Mouse (Mus musculus): Measurements from ENCODE around the gene Atp2b4. TPM values are rescaled to one million over a fixed set of nuclear protein-coding genes. Genes with fewer than 3 reads are reported as not detected.

Atp2b4 gene
- total RNA-seq (2021): 10 to 100 TPM; 34.4 to 38.8 TPM

GRCm38 (mm10) chr1:133800948-133801393 is at the start of gene Atp2b4:
Gene Atp2b4, minus strand, starts transcription at chr1:133801041.
- intact Hi-C loops (cut with DNase I): loop anchor here (2.0 kb wide), 2 partner anchors 64 to 96 kb away; no protein-coding TSS in a partner anchor
- DNase-seq: peak; percentile 97 to 98

DNA sequence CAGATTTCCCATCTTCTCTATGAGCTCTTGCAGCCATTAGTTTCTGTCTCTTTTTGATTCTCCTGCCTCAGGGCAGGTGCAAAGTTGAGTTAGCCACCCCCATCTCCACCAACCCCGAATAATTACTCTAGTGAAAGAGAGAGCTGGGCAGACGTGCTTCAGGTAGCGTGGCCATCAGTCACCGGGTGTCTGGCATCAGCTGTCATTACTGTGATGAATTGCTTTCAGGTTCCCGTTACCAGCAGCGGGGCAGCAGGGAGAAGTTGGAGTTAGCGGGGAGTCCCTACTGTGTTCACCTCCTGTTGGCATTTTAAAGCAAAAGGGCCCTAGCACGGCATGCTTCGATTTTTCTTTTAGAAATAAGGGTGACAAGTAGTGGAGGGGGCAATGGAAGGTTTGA is 43.9 kb upstream of the Atp2b4 start:
- intact Hi-C loops (cut with DNase I): no loop called here
- DNase-seq: no peak

DNA sequence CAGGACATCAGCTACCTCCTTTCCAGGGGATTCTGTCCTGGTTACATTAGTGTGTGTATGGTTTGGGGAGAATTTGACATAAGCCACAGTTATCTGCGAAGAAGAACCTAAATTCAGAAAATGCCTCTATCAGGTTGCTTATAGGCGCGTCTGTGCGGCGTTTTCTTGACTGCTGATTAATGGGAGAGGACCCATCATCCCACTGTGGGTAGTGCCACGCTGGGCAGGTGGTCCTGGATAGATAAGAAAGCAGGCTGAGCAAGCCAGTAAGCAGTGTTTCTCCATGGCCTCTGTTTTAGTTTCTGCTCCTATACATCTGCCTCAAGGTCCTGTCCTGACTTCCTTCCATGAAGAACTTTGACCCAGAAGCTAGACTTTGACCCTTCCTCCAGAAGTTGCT is 43.1 kb upstream of the Atp2b4 start:
- DNase-seq: no peak
- intact Hi-C loops (cut with DNase I): no loop called here

GRCm38 (mm10) chr1:133843370-133843769 is 42.5 kb upstream of the Atp2b4 start:
- intact Hi-C loops (cut with DNase I): no loop called here
- no peak for DNase-seq

DNA sequence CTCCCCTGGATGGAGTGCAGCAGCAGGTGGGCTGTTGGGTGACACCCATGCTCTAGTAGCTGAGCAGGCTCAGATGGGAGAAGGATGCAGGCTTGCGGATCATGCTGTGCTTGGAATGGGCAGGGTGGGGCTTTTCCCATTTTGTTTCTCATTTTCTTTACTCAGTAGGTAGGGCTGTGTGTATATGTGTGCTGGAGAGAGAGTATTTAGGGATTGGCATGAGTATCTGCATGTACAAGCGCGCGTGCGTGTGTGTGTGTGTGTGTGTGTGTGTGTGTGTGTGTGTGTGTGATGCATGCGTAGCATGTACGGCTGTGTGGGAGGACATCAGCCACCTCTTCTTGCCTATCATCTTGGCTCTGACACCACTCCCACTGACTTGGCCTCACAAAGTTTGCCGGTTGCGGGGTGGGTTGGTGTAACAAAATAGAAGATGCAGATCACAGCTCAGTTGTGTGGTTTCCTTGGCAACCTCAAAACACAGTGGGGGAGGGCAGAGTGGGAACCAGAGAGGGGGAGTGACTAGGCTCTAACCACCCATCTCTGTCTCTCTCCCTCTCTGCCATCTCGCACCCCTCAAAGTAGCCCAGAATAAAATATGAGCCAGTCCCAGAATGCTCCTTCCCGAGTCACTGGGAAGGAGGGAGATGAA is 41.4 kb upstream of the Atp2b4 start:
- DNase-seq: no peak
- intact Hi-C loops (cut with DNase I): no loop called here

- intact Hi-C loops (cut with DNase I): no loop called here
- no peak for DNase-seq
These were observed 40.5 kb upstream of the Atp2b4 start for GRCm38 (mm10) chr1:133841171-133841926.

GRCm38 (mm10) chr1:133840530-133840929 is 39.7 kb upstream of the Atp2b4 start:
- intact Hi-C loops (cut with DNase I): no loop called here
- no peak for DNase-seq

DNA sequence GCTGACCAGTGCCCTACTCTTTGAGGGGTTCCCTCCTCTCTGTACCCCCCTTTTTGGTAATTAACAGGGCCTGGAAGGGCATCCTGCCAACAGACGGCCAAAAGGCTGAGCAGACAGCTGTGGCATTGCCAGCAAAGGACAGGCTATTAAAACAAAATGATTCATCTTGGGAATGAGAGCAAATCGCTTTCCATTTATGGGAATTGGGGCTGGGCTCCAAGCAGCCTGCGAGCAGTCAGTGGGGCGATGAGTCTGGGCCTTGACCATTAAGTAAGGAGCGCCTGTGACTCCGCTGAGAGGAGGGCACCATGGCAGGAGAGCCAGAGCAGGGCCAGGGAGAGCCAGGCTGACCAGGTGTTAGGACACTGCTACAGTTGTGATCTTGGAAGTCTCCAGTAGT is 33.5 kb upstream of the Atp2b4 start:
- intact Hi-C loops (cut with DNase I): no loop called here
- peak; percentile 44 to 47 for DNase-seq

DNA sequence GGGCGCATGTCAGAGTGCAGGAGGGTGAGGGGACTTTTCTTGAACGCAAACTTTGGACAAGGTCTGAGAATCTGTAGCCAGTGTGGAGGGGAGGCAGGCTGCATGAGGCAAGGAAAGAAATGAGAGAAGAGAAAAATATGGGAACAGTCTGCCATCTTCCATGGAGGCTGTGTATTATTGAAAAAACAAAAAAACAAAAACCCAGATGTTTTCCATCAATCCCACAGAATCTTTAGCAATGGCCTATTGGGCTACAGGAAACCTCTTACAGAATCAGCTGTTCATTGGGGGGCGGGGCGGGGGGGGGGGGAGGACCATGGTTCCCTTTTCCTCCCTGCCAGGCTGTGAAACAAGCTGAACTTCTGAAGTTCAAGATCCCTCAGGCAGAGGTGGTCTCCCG is 31.9 kb upstream of the Atp2b4 start:
- DNase-seq: no peak
- intact Hi-C loops (cut with DNase I): no loop called here

- intact Hi-C loops (cut with DNase I): no loop called here
These were observed 25.4 kb upstream of the Atp2b4 start for GRCm38 (mm10) chr1:133826193-133826592.

DNA sequence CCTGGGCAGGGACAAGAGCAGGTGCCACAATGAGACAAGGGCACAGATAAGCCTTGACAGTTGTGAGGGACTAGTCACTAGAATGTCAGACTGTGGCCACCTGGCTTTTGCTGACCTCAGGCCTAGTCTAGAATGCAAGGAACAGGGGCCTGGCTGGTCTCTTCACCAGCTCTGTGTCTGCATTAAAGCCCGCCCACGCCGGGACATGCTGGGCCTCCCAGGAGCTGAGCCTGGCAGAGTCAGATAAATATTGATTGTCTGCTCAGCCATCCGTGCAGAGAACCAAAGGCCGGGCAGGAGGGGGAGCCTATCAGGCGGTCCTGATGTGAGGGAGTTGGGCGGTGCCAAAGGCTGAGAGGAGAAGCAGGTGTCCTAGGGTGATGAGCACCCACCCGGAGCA is 24.7 kb upstream of the Atp2b4 start:
- intact Hi-C loops (cut with DNase I): no loop called here
- DNase-seq: no peak

More at GRCm38 (mm10) chr1:133826193-133826592, 25.4 kb upstream of the Atp2b4 start:
- no peak for DNase-seq

DNA sequence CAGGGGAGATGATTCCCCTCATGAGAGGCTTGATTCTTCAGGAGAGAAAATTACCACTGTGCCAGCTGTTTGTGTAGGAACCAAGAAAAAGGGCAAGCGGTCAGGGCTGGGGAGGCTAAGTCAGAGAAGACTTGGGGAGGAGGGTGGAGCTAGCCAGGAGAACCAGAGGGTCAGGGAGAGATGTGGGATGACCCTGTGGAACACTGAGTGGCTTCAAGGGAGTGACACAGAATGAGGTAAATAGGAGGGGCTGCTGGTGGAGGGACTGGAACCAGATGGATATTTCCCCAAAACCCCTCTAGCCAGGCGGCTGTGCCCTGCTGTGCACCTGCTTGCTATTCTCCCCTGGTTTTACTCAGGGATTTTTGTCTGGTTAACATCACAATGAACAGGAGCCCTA is 24.3 kb upstream of the Atp2b4 start:
- no peak for DNase-seq
- intact Hi-C loops (cut with DNase I): no loop called here

- DNase-seq: no peak
- intact Hi-C loops (cut with DNase I): no loop called here
These were observed 20.3 kb upstream of the Atp2b4 start for GRCm38 (mm10) chr1:133821144-133821543.

- intact Hi-C loops (cut with DNase I): no loop called here
- DNase-seq: no peak
These were observed 19.3 kb upstream of the Atp2b4 start for GRCm38 (mm10) chr1:133820100-133820499.

DNA sequence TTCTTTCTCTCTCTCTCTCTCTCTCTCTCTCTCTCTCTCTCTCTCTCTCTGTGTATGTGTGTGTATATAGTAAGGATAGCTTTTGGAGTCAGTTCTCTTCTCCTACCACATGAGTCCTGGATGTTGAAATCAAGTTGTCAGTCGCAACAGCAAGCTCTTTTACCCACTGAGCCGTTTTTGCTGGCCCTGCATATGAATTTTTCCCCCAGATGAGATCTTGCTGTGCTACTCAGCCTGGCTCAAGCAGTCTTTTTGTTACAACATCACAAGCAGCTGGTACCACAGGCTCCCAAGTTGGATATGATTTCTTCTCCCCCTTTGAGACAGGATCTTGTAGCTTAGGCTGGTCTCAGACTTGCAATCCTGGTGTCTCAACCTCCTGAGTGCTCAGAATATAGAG is 17.7 kb upstream of the Atp2b4 start:
- intact Hi-C loops (cut with DNase I): no loop called here
- no peak for DNase-seq

- intact Hi-C loops (cut with DNase I): no loop called here
- DNase-seq: no peak
These were observed 15.1 kb upstream of the Atp2b4 start for GRCm38 (mm10) chr1:133815747-133816491.

DNA sequence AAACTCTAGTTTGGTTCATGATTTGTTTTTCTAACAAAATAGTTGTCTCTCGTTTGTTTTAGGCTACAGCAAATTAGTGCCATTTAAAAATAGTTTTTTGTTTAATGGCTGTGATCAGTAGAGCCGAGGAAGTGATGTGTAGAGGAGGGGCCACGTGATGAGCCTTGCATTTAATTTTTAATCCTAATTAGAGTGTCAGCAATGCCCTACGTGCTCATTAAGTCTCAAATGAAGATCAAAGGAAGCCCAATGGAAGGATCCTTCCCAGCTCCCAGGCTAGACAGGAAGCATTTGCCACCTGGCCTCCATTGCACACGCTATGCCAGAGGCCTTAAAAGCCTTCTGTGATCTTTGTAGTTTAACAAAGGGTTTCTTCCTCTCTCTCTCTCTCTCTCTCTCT is 8.5 kb upstream of the Atp2b4 start:
- intact Hi-C loops (cut with DNase I): no loop called here
- DNase-seq: no peak

DNA sequence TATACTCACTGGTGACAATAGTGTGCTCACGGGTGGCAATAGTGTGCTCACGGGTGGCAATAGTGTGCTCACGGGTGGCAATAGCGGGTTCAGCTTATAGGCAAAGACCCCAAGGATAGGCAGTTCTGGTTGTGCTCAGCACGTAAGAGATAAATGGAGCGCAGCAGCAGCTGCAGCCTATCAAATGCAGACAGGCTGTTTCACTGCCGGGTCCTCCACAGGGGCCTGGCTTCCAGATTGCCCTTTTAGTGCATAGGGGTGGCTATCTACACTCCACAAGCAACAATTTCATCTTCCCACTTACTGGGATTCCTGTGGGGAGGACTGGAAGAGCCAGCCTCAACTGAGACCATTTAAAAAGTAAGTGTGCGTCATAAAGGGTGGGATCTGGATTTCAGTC is 7.2 kb upstream of the Atp2b4 start:
- no peak for DNase-seq
- intact Hi-C loops (cut with DNase I): no loop called here

GRCm38 (mm10) chr1:133801743-133802142 is 902 bp upstream of the Atp2b4 start:
- no peak for DNase-seq
- intact Hi-C loops (cut with DNase I): loop anchor here (2.0 kb wide), 2 partner anchors 65 to 95 kb away; no protein-coding TSS in a partner anchor

DNA sequence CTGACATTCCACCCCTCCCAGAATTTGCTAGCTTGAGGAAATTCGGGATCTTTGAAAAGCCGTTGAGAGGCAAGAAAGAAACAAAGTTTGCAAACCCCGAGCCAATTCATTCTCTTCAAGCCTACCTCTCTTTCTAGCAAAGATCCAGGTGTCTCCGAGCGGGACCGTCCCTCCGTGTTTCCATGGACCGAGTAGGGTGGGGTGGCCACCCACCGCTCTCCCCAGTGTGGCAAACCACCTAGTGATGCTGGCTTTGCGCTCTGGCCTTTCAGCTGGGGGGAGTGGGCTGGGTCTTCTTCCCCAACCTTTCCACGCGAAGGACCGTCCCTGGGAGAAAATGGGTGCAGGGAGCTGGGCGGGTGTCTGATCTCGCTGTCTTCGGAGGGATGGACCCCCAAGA is 329 bp downstream of the Atp2b4 start:
- no peak for DNase-seq
- intact Hi-C loops (cut with DNase I): loop anchor here (2.0 kb wide), 2 partner anchors 64 to 96 kb away; no protein-coding TSS in a partner anchor

GRCm38 (mm10) chr1:133799686-133800445 is 975 bp downstream of the Atp2b4 start:
- intact Hi-C loops (cut with DNase I): loop anchor here (2.0 kb wide), 2 partner anchors 63 to 97 kb away; no protein-coding TSS in a partner anchor
- peak; percentile 40 for DNase-seq

Measured in heart, postnatal 10 days (tissue).